Mouse (Mus musculus) lung, embryonic 14.5 days (tissue): ENCODE results near the gene D10Jhu81e. TPM values are rescaled to one million over a fixed set of nuclear protein-coding genes. Genes with fewer than 3 reads are reported as not detected.
"Not testable (repeated sequence)": the region's sequence is repeated elsewhere in the genome, so short reads cannot be mapped to it uniquely, and the experiment has no call there.

Experiments used
- ATAC-seq: fragments of 200-750 bp; cut with Nextera tagmentation; 2 replicates; pipeline ENCODE4 v1.8.0; 2017; ENCODE audit warnings: mild to moderate bottlenecking, moderate TSS enrichment, moderate library complexity; ENCODE audit not compliant: insufficient read depth
- DNase-seq: peaks from one replicate; pipeline ENCODE4 v3.0.0-alpha.2; 2015
- H3K27ac ChIP-seq: fragments of 300-500 bp; sonication (generic); 2 replicates; pipeline ENCODE4 v1.5.1; 2014; ENCODE audit warnings: low read depth, mild to moderate bottlenecking, moderate library complexity
- H3K27me3 ChIP-seq: fragments of 300-500 bp; sonication (generic); 2 replicates; pipeline ENCODE4 v1.6.1; 2014; ENCODE audit warnings: low read length, control low read depth; ENCODE audit not compliant: insufficient read depth
- H3K36me3 ChIP-seq: fragments of 300-500 bp; sonication (generic); 2 replicates; pipeline ENCODE4 v1.6.1; 2014; ENCODE audit warnings: control low read depth; ENCODE audit not compliant: insufficient read depth
- H3K4me1 ChIP-seq: fragments of 300-500 bp; sonication (generic); 2 replicates; pipeline ENCODE4 v1.6.1; 2014; ENCODE audit warnings: antibody characterized with exemption, control low read depth; ENCODE audit not compliant: insufficient read depth
- H3K4me2 ChIP-seq: fragments of 300-500 bp; sonication (generic); 2 replicates; pipeline ENCODE4 v1.6.1; 2014; ENCODE audit warnings: mild to moderate bottlenecking
- H3K4me3 ChIP-seq: fragments of 300-500 bp; sonication (generic); 2 replicates; pipeline ENCODE4 v1.5.1; 2014; ENCODE audit warnings: low read depth, low read length
- H3K9ac ChIP-seq: fragments of 300-500 bp; sonication (generic); 2 replicates; pipeline ENCODE4 v1.6.1; 2014
- H3K9me3 ChIP-seq: fragments of 300-500 bp; sonication (generic); 2 replicates; pipeline ENCODE4 v1.6.1; 2016; ENCODE audit warnings: low read depth, low read length, control low read depth
- CTCF ChIP-seq: IDR thresholded peaks from 2 replicates; pipeline ENCODE4 v1.5.1; 2016; ENCODE audit warnings: antibody characterized with exemption, low read depth
- whole genome bisulfite sequencing: fragments of 180-500 bp; shearing (Covaris S2); extraction: QIAGEN DNeasy Blood & Tissue Kit; methylation state at CpG from one replicate; pipeline ENCODE4 v1.1.7; 2014; 5-methylcytosine and 5-hydroxymethylcytosine counted together
- polyA plus RNA-seq: library from polyadenylated mRNA; unstranded; fragments of >200 nt; fragmentation: Nextera tagmentation; extraction: Ambion mirVana; gene quantifications from 2 replicates; pipeline ENCODE4 v1.2.1, GENCODE M21; 2014

The D10Jhu81e gene
- polyA plus RNA-seq, 1 experiment from 2014 or later: 19.7 TPM

GRCm38 (mm10) chr10:78129998-78130397 lies 39.6 kb downstream of the D10Jhu81e start:
- H3K9ac ChIP-seq: no peak overlapping the region
- H3K4me3 ChIP-seq: no peak overlapping the region
- peaks cover 4% of the 10 kb centered on the region; the same call in 1 of the 2 replicates for H3K27me3 ChIP-seq
- TF ChIP-seq CTCF: no peak
- H3K4me2 ChIP-seq: no peak overlapping the region
- H3K27ac ChIP-seq: no peak overlapping the region
- no peaks in the 10 kb centered on the region for H3K9me3 ChIP-seq
- DNase-seq (no peak), ATAC-seq (no peak)
- H3K36me3 ChIP-seq: no peaks in the 10 kb centered on the region
- 77% methylated on average over 4 of the region's 4 CpGs for WGBS
- H3K4me1 ChIP-seq: peaks cover 5% of the 10 kb centered on the region; the same call in 1 of the 2 replicates

GRCm38 (mm10) chr10:78129423-78129822 lies 40.2 kb downstream of the D10Jhu81e start:
- 30% methylated on average over 11 of the region's 11 CpGs for WGBS
- Histone ChIP-seq H3K9me3 (no peaks in the 10 kb centered on the region), H3K9ac (no peak overlapping the region), H3K4me3 (no peak overlapping the region), H3K27ac (no peak overlapping the region), H3K4me1 (no peaks in the 10 kb centered on the region), H3K4me2 (no peak overlapping the region), H3K27me3 (peaks cover 4% of the 10 kb centered on the region; the same call in 1 of the 2 replicates), H3K36me3 (no peaks in the 10 kb centered on the region)
- ATAC-seq: peak; percentile 82
- TF ChIP-seq CTCF: no peak
- peak; percentile 71 for DNase-seq

GRCm38 (mm10) chr10:78128647-78129046 lies 40.9 kb downstream of the D10Jhu81e start:
- Histone ChIP-seq H3K27me3 (peaks cover 4% of the 10 kb centered on the region; the same call in 1 of the 2 replicates), H3K4me2 (no peak overlapping the region), H3K4me1 (no peaks in the 10 kb centered on the region), H3K36me3 (no peaks in the 10 kb centered on the region), H3K9me3 (no peaks in the 10 kb centered on the region), H3K9ac (no peak overlapping the region), H3K4me3 (no peak overlapping the region), H3K27ac (no peak overlapping the region)
- TF ChIP-seq CTCF: no peak
- DNase-seq (no peak), ATAC-seq (no peak)
- WGBS: 78% methylated on average over 2 of the region's 2 CpGs

GRCm38 (mm10) chr10:78127931-78128330 lies 41.7 kb downstream of the D10Jhu81e start:
- DNase-seq (no peak), ATAC-seq (no peak)
- TF ChIP-seq CTCF: no peak
- peaks cover 4% of the 10 kb centered on the region; the same call in 1 of the 2 replicates for H3K27me3 ChIP-seq
- no peaks in the 10 kb centered on the region for H3K9me3 ChIP-seq
- 53% methylated on average over 1 of the region's 1 CpGs for WGBS
- H3K4me3 ChIP-seq: no peak overlapping the region
- H3K4me2 ChIP-seq: no peak overlapping the region
- H3K9ac ChIP-seq: no peak overlapping the region
- no peak overlapping the region for H3K27ac ChIP-seq
- H3K36me3 ChIP-seq: no peaks in the 10 kb centered on the region
- H3K4me1 ChIP-seq: no peaks in the 10 kb centered on the region

GRCm38 (mm10) chr10:78127046-78127870 lies 42.3 kb downstream of the D10Jhu81e start:
- DNase-seq (no peak), ATAC-seq (no peak)
- Histone ChIP-seq H3K4me3 (no peak overlapping the region), H3K27ac (no peak overlapping the region), H3K4me1 (no peaks in the 10 kb centered on the region), H3K27me3 (peaks cover 4% of the 10 kb centered on the region; the same call in 1 of the 2 replicates), H3K36me3 (no peaks in the 10 kb centered on the region), H3K9ac (no peak overlapping the region), H3K9me3 (no peaks in the 10 kb centered on the region), H3K4me2 (no peak overlapping the region)
- 65% methylated on average over 9 of the region's 9 CpGs for WGBS
- TF ChIP-seq CTCF: no peak

- Histone ChIP-seq H3K9ac (no peak overlapping the region), H3K4me3 (no peak overlapping the region), H3K4me1 (no peaks in the 10 kb centered on the region), H3K4me2 (no peak overlapping the region), H3K27ac (no peak overlapping the region), H3K36me3 (no peaks in the 10 kb centered on the region), H3K9me3 (no peaks in the 10 kb centered on the region), H3K27me3 (peaks cover 4% of the 10 kb centered on the region; the same call in 1 of the 2 replicates)
- no peak for ATAC-seq
- DNase-seq: no peak
- 92% methylated on average over 5 of the region's 5 CpGs for WGBS
- no peak for TF ChIP-seq CTCF
Observed at GRCm38 (mm10) chr10:78126311-78126710, 43.3 kb downstream of the D10Jhu81e start.

GRCm38 (mm10) chr10:78125061-78125460 lies 44.5 kb downstream of the D10Jhu81e start:
- not testable (repeated sequence) for H3K27ac ChIP-seq, H3K36me3 ChIP-seq, H3K9me3 ChIP-seq, DNase-seq, ATAC-seq, H3K9ac ChIP-seq, H3K4me3 ChIP-seq, H3K27me3 ChIP-seq, H3K4me2 ChIP-seq, H3K4me1 ChIP-seq
- WGBS: 55% methylated on average over 8 of the region's 8 CpGs

GRCm38 (mm10) chr10:78124137-78124536 lies 45.4 kb downstream of the D10Jhu81e start:
- not testable (repeated sequence) for H3K4me1 ChIP-seq, H3K36me3 ChIP-seq, H3K27ac ChIP-seq, H3K4me2 ChIP-seq, ATAC-seq, DNase-seq, H3K9ac ChIP-seq, H3K4me3 ChIP-seq, H3K27me3 ChIP-seq, H3K9me3 ChIP-seq
- 34% methylated on average over 6 of the region's 6 CpGs for WGBS
